Mouse (Mus musculus): ENCODE measurements around the gene Eif3j1. TPM values are rescaled to one million over a fixed set of nuclear protein-coding genes. Genes with fewer than 3 reads are reported as not detected.

Gene Eif3j1
- polyA plus RNA-seq, 1 experiment: 5.4 TPM

DNA sequence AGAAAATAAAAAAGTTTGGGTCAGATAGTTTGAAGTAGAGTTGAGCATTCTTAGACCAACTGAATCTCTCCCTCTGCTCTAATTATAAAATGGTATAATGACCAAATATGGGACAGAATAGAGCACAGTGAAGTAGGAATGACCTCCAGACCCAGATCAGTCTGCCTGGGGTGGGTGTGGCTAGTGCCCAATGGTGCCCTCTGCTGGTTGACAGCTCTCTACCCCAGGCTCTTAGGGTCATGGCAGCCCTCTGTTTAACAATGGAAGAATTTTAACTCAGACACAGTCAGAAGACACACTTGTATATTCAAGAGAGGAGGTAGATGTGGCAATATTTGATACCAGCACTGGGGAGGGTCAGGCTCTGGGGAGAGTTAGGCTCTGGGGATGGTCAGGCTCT is 73.7 kb downstream of the Eif3j1 start:
- H3K4me1 ChIP-seq (ENCODE audit: control insufficient read depth, insufficient read depth, low read length): no peaks in the 10 kb centered on the region
- no peak overlapping the region for H3K27ac ChIP-seq (ENCODE audit: insufficient read depth, low read depth, low read length)
- TF ChIP-seq CTCF (IDR thresholded peaks at IDR 0.05; ENCODE audit: low read depth, low read length) (peak; percentile 46; the same call in 1 of the 2 replicates), POLR2A (IDR thresholded peaks at IDR 0.05; ENCODE audit: borderline replicate concordance, low read depth, low read length) (no peak)
- H3K4me3 ChIP-seq (ENCODE audit: insufficient read depth, low read length): no peak overlapping the region

Other genes starting within 250 kb of the Eif3j1 start
- not detected in 2 replicates for gene Frmd5, start 221.5 kb upstream of the Eif3j1 start, polyA plus RNA-seq (2012; ENCODE audit: insufficient read depth, insufficient read length, missing spikeins)
- gene Casc4, start 161.6 kb upstream of the Eif3j1 start, polyA plus RNA-seq (2012; ENCODE audit: insufficient read depth, insufficient read length, missing spikeins): not detected in 2 replicates
- 22.1 and 23.8 TPM in 2 replicates for gene Ctdspl2, start 72.5 kb upstream of the Eif3j1 start, polyA plus RNA-seq (2012; ENCODE audit: insufficient read depth, insufficient read length, missing spikeins)
- gene Mageb3, start 72.5 kb upstream of the Eif3j1 start, polyA plus RNA-seq (2012; ENCODE audit: insufficient read depth, insufficient read length, missing spikeins): not detected in 2 replicates
- 15.3 and 16.4 TPM in 2 replicates for gene Spg11, start 89.8 kb downstream of the Eif3j1 start, polyA plus RNA-seq (2012; ENCODE audit: insufficient read depth, insufficient read length, missing spikeins)
- 8,073 and 8,193 TPM in 2 replicates for gene B2m, start 119.1 kb downstream of the Eif3j1 start, polyA plus RNA-seq (2012; ENCODE audit: insufficient read depth, insufficient read length, missing spikeins)
- gene Trim69, start 132.2 kb downstream of the Eif3j1 start, polyA plus RNA-seq (2012; ENCODE audit: insufficient read depth, insufficient read length, missing spikeins): not detected in 2 replicates
- 0.23 and 0.33 TPM in 2 replicates for gene Patl2, start 157.6 kb downstream of the Eif3j1 start, polyA plus RNA-seq (2012; ENCODE audit: insufficient read depth, insufficient read length, missing spikeins)
- not detected in 2 replicates for gene Terb2, start 157.7 kb downstream of the Eif3j1 start, polyA plus RNA-seq (2012; ENCODE audit: insufficient read depth, insufficient read length, missing spikeins)
- gene Sord, start 206.2 kb downstream of the Eif3j1 start, polyA plus RNA-seq (2012; ENCODE audit: insufficient read depth, insufficient read length, missing spikeins): 70.4 and 74.9 TPM in 2 replicates